ENCODE assay signal across 15 mouse cellular contexts in the genomic region with DNA sequence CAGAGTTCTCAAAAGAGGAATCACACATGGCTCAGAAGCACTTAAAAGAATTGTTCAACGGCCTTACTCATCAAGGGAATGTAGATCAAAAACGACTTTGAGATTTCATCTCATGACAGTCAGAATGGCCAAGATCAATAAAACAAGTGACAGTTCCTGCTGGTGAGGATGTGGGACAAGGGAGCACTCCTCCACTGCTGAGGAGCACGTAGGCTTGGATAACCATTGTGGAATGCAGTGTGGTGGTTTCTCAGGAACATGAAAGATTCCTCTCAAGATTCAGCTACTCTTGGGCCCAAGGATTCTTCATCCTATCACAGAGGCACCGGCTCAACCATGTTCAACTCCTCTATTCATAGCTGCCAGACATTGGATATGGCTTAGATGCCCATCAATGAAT.
"Had no signal": no experiment of that assay in that cellular context is flagged by ENCODE, and none has a peak within 500 bp of the region (broad histone marks: within the 10 kb centered on the region; RNA-seq: fewer than 3 reads in every experiment).

No protein-coding gene starts in this region.

- H3K4me3 ChIP-seq: kidney, embryonic 15.5 days; liver, embryonic 13.5 days; neural tube, embryonic 12.5 days had no signal

- H3K36me3 ChIP-seq: kidney, embryonic 15.5 days; liver, embryonic 13.5 days; neural tube, embryonic 12.5 days had no signal

- H3K9me3 ChIP-seq: kidney, embryonic 15.5 days; liver, embryonic 13.5 days; neural tube, embryonic 12.5 days had no signal

- DNase-seq: kidney, postnatal 10 days; kidney, postnatal 36 days; left cerebral cortex, postnatal 4 days; liver, embryonic 13.5 days; lung, adult 2 months; lung, postnatal 14 days; lung, postnatal 4 days; midbrain, embryonic 14.5 days; thymus, adult 2 months; thymus, postnatal 14 days; thymus, postnatal 4 days had no signal

- H3K9ac ChIP-seq: kidney, embryonic 15.5 days; liver, embryonic 13.5 days; neural tube, embryonic 12.5 days had no signal

- H3K4me1 ChIP-seq: liver, embryonic 13.5 days had no signal

- H3K4me2 ChIP-seq: kidney, embryonic 15.5 days; liver, embryonic 13.5 days; midbrain, embryonic 11.5 days; neural tube, embryonic 12.5 days had no signal

- H3K27ac ChIP-seq: kidney, embryonic 15.5 days; liver, embryonic 13.5 days; neural tube, embryonic 12.5 days; stomach, postnatal 0 days had no signal

- H3K27me3 ChIP-seq: kidney, embryonic 15.5 days; liver, embryonic 13.5 days; neural tube, embryonic 12.5 days had no signal
